Mouse (Mus musculus) kidney, adult 18-20 months (tissue): ENCODE results near the gene Ap2a2.
"Not testable (repeated sequence)": the region's sequence is repeated elsewhere in the genome, so short reads cannot be mapped to it uniquely, and the experiment has no call there.

ENCODE experiments used
- DNase-seq: peaks from one replicate; pipeline ENCODE4 v3.0.0; 2021

The Ap2a2 gene

GRCm38 (mm10) chr7:141607717-141608116, 45.7 kb downstream of the Ap2a2 start:
- no peak for DNase-seq

GRCm38 (mm10) chr7:141609719-141610514, 47.9 kb downstream of the Ap2a2 start:
- no peak for DNase-seq

- DNase-seq, result peak; percentile 61
These were observed 49.9 kb downstream of the Ap2a2 start for GRCm38 (mm10) chr7:141611711-141612370.

GRCm38 (mm10) chr7:141612371-141612760, 50.4 kb downstream of the Ap2a2 start:
- no peak for DNase-seq

- peak; percentile 67 for DNase-seq
These were observed 50.8 kb downstream of the Ap2a2 start for GRCm38 (mm10) chr7:141612791-141613190.

GRCm38 (mm10) chr7:141614329-141614832, 52.4 kb downstream of the Ap2a2 start:
- DNase-seq, result peak; percentile 59

- DNase-seq, result no peak
These were observed 62.2 kb downstream of the Ap2a2 start for GRCm38 (mm10) chr7:141624214-141624613.

- DNase-seq, result no peak
These were observed 63.3 kb downstream of the Ap2a2 start for GRCm38 (mm10) chr7:141625120-141625810.

- no peak for DNase-seq
These were observed 66.0 kb downstream of the Ap2a2 start for GRCm38 (mm10) chr7:141628018-141628417.

GRCm38 (mm10) chr7:141629241-141629640, 67.3 kb downstream of the Ap2a2 start:
- DNase-seq, result no peak

- not testable (repeated sequence) for DNase-seq
These were observed 76.1 kb downstream of the Ap2a2 start for GRCm38 (mm10) chr7:141638077-141638476.

GRCm38 (mm10) chr7:141638513-141639334, 76.8 kb downstream of the Ap2a2 start:
- not testable (repeated sequence) for DNase-seq

- DNase-seq, result not testable (repeated sequence)
These were observed 77.4 kb downstream of the Ap2a2 start for GRCm38 (mm10) chr7:141639335-141639890.

- DNase-seq, result no peak
These were observed 80.4 kb downstream of the Ap2a2 start for GRCm38 (mm10) chr7:141642375-141642774.

- no peak for DNase-seq
These were observed 81.2 kb downstream of the Ap2a2 start for GRCm38 (mm10) chr7:141643160-141643559.

- no peak for DNase-seq
These were observed 85.1 kb downstream of the Ap2a2 start for GRCm38 (mm10) chr7:141647083-141647482.

GRCm38 (mm10) chr7:141647815-141648214, 85.8 kb downstream of the Ap2a2 start:
- DNase-seq, result no peak

- DNase-seq, result no peak
These were observed 90.2 kb downstream of the Ap2a2 start for GRCm38 (mm10) chr7:141652191-141652590.

- no peak for DNase-seq
These were observed 98.4 kb downstream of the Ap2a2 start for GRCm38 (mm10) chr7:141660346-141660745.

GRCm38 (mm10) chr7:141661481-141661880, 99.5 kb downstream of the Ap2a2 start:
- no peak for DNase-seq

GRCm38 (mm10) chr7:141662223-141662622, 100.2 kb downstream of the Ap2a2 start:
- no peak for DNase-seq

GRCm38 (mm10) chr7:141666190-141666589, 104.2 kb downstream of the Ap2a2 start:
- DNase-seq, result peak; percentile 63
